Mouse (Mus musculus) liver, adult 2 months (tissue): ENCODE measurements at regions not wholly inside any gene's neighbourhood (a gene's known extent, or its start where the extent isn't known, plus 50 kb on each side); places are given as distances from the start of the nearest gene placed in this dataset.

Experiments used
- DNase-seq: peaks from one replicate; pipeline ENCODE4 v3.0.0-alpha.2; 2011; ENCODE audit warnings: low read depth, low spot score; ENCODE audit errors: extremely low read depth
- H3K27ac ChIP-seq: fragments of 200-500 bp; replicated peaks from 2 replicates; pipeline ENCODE4 v1.5.1; 2012; ENCODE audit warnings: low read depth, mild to moderate bottlenecking, control low read depth, inconsistent platforms, low read length; ENCODE audit not compliant: insufficient read depth
- H3K27me3 ChIP-seq: fragments of 200-500 bp; 2 replicates; pipeline ENCODE4 v1.6.1; 2012; ENCODE audit warnings: mild to moderate bottlenecking, moderate library complexity, low read length, inconsistent platforms; ENCODE audit not compliant: control insufficient read depth, insufficient read depth
- H3K36me3 ChIP-seq: fragments of 200-500 bp; 2 replicates; pipeline ENCODE4 v1.6.1; 2012; ENCODE audit warnings: low read length, inconsistent platforms; ENCODE audit not compliant: control insufficient read depth, insufficient read depth
- H3K4me1 ChIP-seq: fragments of 200-500 bp; 2 replicates; pipeline ENCODE4 v1.6.1; 2011; ENCODE audit warnings: low read length; ENCODE audit not compliant: control insufficient read depth, insufficient read depth
- H3K4me3 ChIP-seq: fragments of 200-500 bp; 2 replicates; pipeline ENCODE4 v1.5.1; 2011; ENCODE audit warnings: low read depth, mild to moderate bottlenecking, control low read depth, low read length, moderate library complexity; ENCODE audit not compliant: insufficient read depth
- H3K79me2 ChIP-seq: fragments of 200-500 bp; 2 replicates; pipeline ENCODE4 v1.6.1; 2012; ENCODE audit warnings: inconsistent platforms, mild to moderate bottlenecking, low read length, moderate library complexity; ENCODE audit not compliant: control insufficient read depth, insufficient read depth
- H3K9ac ChIP-seq: fragments of 200-500 bp; 2 replicates; pipeline ENCODE4 v1.6.1; 2012; ENCODE audit warnings: low read depth, mild to moderate bottlenecking, control low read depth, inconsistent platforms, low read length
- CTCF ChIP-seq: fragments of 200-500 bp; IDR thresholded peaks from 2 replicates; pipeline ENCODE4 v1.5.1; 2011; ENCODE audit warnings: low read depth, low read length, control low read depth
- POLR2A ChIP-seq: fragments of 200-500 bp; IDR thresholded peaks from 2 replicates; pipeline ENCODE4 v1.6.1; 2011; ENCODE audit warnings: low read length, control low read depth; ENCODE audit not compliant: insufficient read depth; ENCODE audit errors: extremely low read depth
- WGBS: fragments of 180-500 bp; shearing (Covaris S2); methylation state at CpG from one replicate; pipeline ENCODE4 v1.1.7; 2018; 5-methylcytosine and 5-hydroxymethylcytosine counted together

DNA sequence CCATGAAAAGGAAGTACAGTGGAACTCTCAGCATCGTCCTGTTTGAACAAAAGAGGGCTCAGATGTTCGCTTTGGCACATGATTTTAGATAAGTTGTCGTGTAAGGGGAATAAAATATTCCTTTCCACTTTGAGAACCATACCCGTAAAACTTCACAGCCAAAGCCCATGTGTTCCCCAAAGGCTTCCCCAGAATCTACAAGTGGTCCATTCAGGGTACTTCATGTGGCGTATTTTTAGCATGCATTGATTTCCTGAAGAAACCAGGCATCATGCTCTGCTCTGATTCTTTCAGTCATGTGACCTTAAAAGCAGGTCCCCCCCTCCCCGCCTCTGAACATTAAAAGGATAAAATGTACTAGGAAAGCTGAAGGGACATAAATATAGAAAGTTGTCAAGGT lies 1112.9 kb downstream of the Synb start:
- Histone ChIP-seq H3K79me2 (no peaks in the 10 kb centered on the region), H3K9ac (no peak overlapping the region), H3K4me1 (no peaks in the 10 kb centered on the region), H3K27ac (no peak overlapping the region), H3K4me3 (no peak overlapping the region), H3K27me3 (no peaks in the 10 kb centered on the region), H3K36me3 (no peaks in the 10 kb centered on the region)
- 76% methylated on average over 6 of the region's 6 CpGs for WGBS
- no peak for DNase-seq
- TF ChIP-seq POLR2A (no peak), CTCF (no peak)
